Mouse (Mus musculus) spleen, adult 2 months (tissue): ENCODE measurements around the gene Slfn3. TPM values are rescaled to one million over a fixed set of nuclear protein-coding genes. Genes with fewer than 3 reads are reported as not detected.
"Not testable (repeated sequence)": the region's sequence is repeated elsewhere in the genome, so short reads cannot be mapped to it uniquely, and the experiment has no call there.

Experiments used
- DNase-seq, 2 experiments: peaks; one replicate each; pipeline versions ENCODE4 v3.0.0 to v3.0.0-alpha.2; 2012 to 2021; ENCODE audit warnings: low spot score in 2 of 2, low read depth in 1 of 2
- H3K27ac ChIP-seq: fragments of 200-500 bp; 2 replicates; pipeline ENCODE4 v1.5.1; 2012; ENCODE audit warnings: low read length, inconsistent platforms; ENCODE audit not compliant: insufficient read depth
- H3K27me3 ChIP-seq: fragments of 200-500 bp; 2 replicates; pipeline ENCODE4 v1.6.1; 2012; ENCODE audit warnings: mild to moderate bottlenecking, moderate library complexity, low read length, inconsistent platforms; ENCODE audit not compliant: control insufficient read depth, insufficient read depth
- H3K36me3 ChIP-seq: fragments of 200-500 bp; 2 replicates; pipeline ENCODE4 v1.6.1; 2012; ENCODE audit warnings: mild to moderate bottlenecking, low read length, inconsistent platforms; ENCODE audit not compliant: control insufficient read depth, insufficient read depth
- H3K4me1 ChIP-seq: fragments of 200-500 bp; 2 replicates; pipeline ENCODE4 v1.6.1; 2011; ENCODE audit warnings: inconsistent platforms; ENCODE audit not compliant: control insufficient read depth, insufficient read depth, insufficient read length
- H3K4me3 ChIP-seq: fragments of 200-500 bp; 2 replicates; pipeline ENCODE4 v1.5.1; 2011; ENCODE audit warnings: mild to moderate bottlenecking, inconsistent platforms; ENCODE audit not compliant: insufficient read depth, insufficient read length; ENCODE audit errors: extremely low read depth
- CTCF ChIP-seq: fragments of 200-500 bp; IDR thresholded peaks from 2 replicates; pipeline ENCODE4 v1.5.1; 2011; ENCODE audit warnings: mild to moderate bottlenecking, inconsistent platforms; ENCODE audit not compliant: insufficient read depth, insufficient read length, insufficient replicate concordance; ENCODE audit errors: extremely low read depth
- POLR2A ChIP-seq: fragments of 200-500 bp; IDR thresholded peaks from 2 replicates; pipeline ENCODE4 v1.6.1; 2011; ENCODE audit warnings: low read depth, low read length, inconsistent platforms
- WGBS: fragments of 180-500 bp; shearing (Covaris S2); methylation state at CpG from one replicate; pipeline ENCODE4 v1.1.7; 2018; 5-methylcytosine and 5-hydroxymethylcytosine counted together
- polyA plus RNA-seq: library from polyadenylated mRNA; depleted of rRNA; stranded (reverse); fragments of >200 nt; gene quantifications from 2 replicates; pipeline ENCODE4 v1.2.3, GENCODE M21; 2012; rRNA removed

Slfn3 gene
- 0.37 and 0.43 TPM in 2 replicates for polyA plus RNA-seq

- no peaks in the 10 kb centered on the region for H3K27me3 ChIP-seq
- peak; percentile 49 to 59 for DNase-seq
Measured at GRCm38 (mm10) chr11:83191134-83191893, at the start of gene Slfn3. Gene Slfn3 (plus strand): TSS chr11:83191330.

GRCm38 (mm10) chr11:83148939-83149338 is 42.2 kb upstream of the Slfn3 start:
- WGBS = no CpG with 5 or more reads among the region's 1 CpGs
- DNase-seq, H3K27ac ChIP-seq, H3K4me1 ChIP-seq, H3K27me3 ChIP-seq, H3K36me3 ChIP-seq, H3K4me3 ChIP-seq: not testable (repeated sequence)

More at GRCm38 (mm10) chr11:83191134-83191893, at the start of gene Slfn3:
- WGBS = 2% methylated on average over 12 of the region's 12 CpGs
- Histone ChIP-seq H3K27ac (0 out of 2 replicates have a peak within 1 kb of the TSS, but pooled peaks have one; percentile 40), H3K36me3 (no peaks in the 10 kb centered on the region), H3K4me1 (peaks cover 5% of the 10 kb centered on the region; the same call in 1 of the 2 replicates), H3K4me3 (peak within 1 kb of the TSS; percentile 54)
- no peak for TF ChIP-seq CTCF
- TF ChIP-seq POLR2A = no peak

- no peak within 1 kb of the TSS for H3K27ac ChIP-seq
- DNase-seq = no peak
- H3K36me3 ChIP-seq = no peaks in the 10 kb centered on the region
- TF ChIP-seq CTCF (no peak), POLR2A (no peak)
- H3K27me3 ChIP-seq = no peaks in the 10 kb centered on the region
- 85% methylated on average over 12 of the region's 12 CpGs for WGBS
- H3K4me3 ChIP-seq = no peak within 1 kb of the TSS
- no peaks in the 10 kb centered on the region for H3K4me1 ChIP-seq
Measured at GRCm38 (mm10) chr11:83174948-83175539, 16.1 kb upstream of the Slfn3 start, which contains the start of gene Slfn4. Gene Slfn4 (plus strand): TSS chr11:83175186.

- WGBS = 11% methylated on average over 3 of the region's 3 CpGs
- 0 out of 2 replicates have a peak overlapping the region, but pooled peaks have one; percentile 40 for H3K27ac ChIP-seq
- H3K4me1 ChIP-seq = peaks cover 5% of the 10 kb centered on the region; the same call in 1 of the 2 replicates
- H3K4me3 ChIP-seq = peak overlapping the region; percentile 38; the same call in 1 of the 2 replicates
- no peaks in the 10 kb centered on the region; the same call in 1 of the 2 replicates for H3K36me3 ChIP-seq
- DNase-seq = peak in 1 of 2 experiments; percentile 57
- H3K27me3 ChIP-seq = no peaks in the 10 kb centered on the region
- TF ChIP-seq CTCF (peak; percentile 7; the same call in 1 of the 2 replicates), POLR2A (no peak)
Measured at GRCm38 (mm10) chr11:83192001-83192400, 871 bp downstream of the Slfn3 start.

- no peak overlapping the region for H3K27ac ChIP-seq
- H3K4me1 ChIP-seq = no peaks in the 10 kb centered on the region
- peaks cover 2% of the 10 kb centered on the region; the same call in 1 of the 2 replicates for H3K36me3 ChIP-seq
- DNase-seq = no peak
- no peak for TF ChIP-seq CTCF
- H3K27me3 ChIP-seq = no peaks in the 10 kb centered on the region
- H3K4me3 ChIP-seq = no peak overlapping the region
Measured at GRCm38 (mm10) chr11:83205002-83205401, 13.9 kb downstream of the Slfn3 start.

- WGBS = 95% methylated on average over 1 of the region's 1 CpGs
- H3K36me3 ChIP-seq = peaks cover 6% of the 10 kb centered on the region; the same call in 1 of the 2 replicates
Measured at GRCm38 (mm10) chr11:83216119-83216518, 25.0 kb downstream of the Slfn3 start.

More at GRCm38 (mm10) chr11:83216119-83216518, 25.0 kb downstream of the Slfn3 start:
- DNase-seq = no peak
- no peak overlapping the region for H3K27ac ChIP-seq
- no peak overlapping the region for H3K4me3 ChIP-seq
- H3K27me3 ChIP-seq = no peaks in the 10 kb centered on the region
- no peaks in the 10 kb centered on the region for H3K4me1 ChIP-seq
- TF ChIP-seq CTCF (no peak), POLR2A (no peak)
